Mouse (Mus musculus): ENCODE data around the gene Xpr1.

DNA sequence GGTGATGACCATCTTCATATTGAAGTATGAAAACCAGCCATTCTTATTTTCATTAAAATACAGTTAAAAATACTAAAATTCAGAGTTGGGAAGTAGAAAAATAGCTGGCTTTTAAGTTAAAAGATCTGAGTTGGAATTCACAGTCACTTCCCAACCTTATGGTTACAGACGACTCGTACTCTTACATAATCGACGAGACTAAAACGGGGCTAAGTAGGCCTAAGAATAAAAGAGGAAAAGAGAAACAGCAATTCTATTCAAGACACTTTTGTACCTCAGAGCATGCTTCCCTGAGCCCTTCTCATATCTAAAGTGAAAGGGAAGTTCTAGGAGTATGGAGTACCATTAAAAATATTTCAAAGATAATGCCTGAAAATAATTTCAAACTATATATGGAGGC lies 119.6 kb downstream of the Xpr1 start:
- TF ChIP-seq EP300 (IDR thresholded peaks at IDR 0.05; ENCODE audit: low read depth) (no peak), CTCF (IDR thresholded peaks at IDR 0.05; ENCODE audit: low read depth) (no peak)

Measured in heart, postnatal 0 days (tissue).